Mouse (Mus musculus): ENCODE results near the gene Kdm5a.
A peak's percentile ranks its signal among the peaks of the same experiment; 100 is the strongest.

Gene Kdm5a

GRCm38 (mm10) chr6:120363688-120364522, at the start of gene Kdm5a, which contains the start of gene Ccdc77:
Gene Kdm5a, plus strand, starts transcription at chr6:120364124.
Gene Ccdc77, minus strand, starts transcription at chr6:120364374.
- peak; percentile 90 for DNase-seq (ENCODE audit: low spot score)

- DNase-seq (ENCODE audit: low spot score), result no peak
Observed at GRCm38 (mm10) chr6:120318303-120318940, 45.5 kb upstream of the Kdm5a start.

DNA sequence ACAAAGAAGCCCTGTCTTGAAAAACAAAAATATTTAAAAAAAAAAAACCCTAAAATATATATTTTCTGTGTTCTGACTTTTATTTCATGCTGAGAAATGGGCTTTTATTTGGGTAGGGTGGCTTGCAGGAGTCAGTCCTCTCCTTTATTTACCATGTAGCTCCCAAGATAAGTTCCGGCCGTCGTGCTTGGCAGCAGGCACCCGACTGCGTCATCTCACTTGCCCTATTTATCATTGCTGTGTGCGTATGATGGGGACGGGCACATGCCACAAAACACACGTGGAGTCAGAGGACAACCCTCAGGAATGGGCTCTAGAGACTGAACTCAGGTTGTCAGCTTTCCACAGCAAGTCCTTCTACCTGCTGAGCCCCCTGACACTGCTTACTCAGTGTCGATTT, 44.8 kb upstream of the Kdm5a start:
- DNase-seq (ENCODE audit: low spot score), result no peak

- no peak for DNase-seq (ENCODE audit: low spot score)
Observed at GRCm38 (mm10) chr6:120320369-120320768, 43.6 kb upstream of the Kdm5a start.

DNA sequence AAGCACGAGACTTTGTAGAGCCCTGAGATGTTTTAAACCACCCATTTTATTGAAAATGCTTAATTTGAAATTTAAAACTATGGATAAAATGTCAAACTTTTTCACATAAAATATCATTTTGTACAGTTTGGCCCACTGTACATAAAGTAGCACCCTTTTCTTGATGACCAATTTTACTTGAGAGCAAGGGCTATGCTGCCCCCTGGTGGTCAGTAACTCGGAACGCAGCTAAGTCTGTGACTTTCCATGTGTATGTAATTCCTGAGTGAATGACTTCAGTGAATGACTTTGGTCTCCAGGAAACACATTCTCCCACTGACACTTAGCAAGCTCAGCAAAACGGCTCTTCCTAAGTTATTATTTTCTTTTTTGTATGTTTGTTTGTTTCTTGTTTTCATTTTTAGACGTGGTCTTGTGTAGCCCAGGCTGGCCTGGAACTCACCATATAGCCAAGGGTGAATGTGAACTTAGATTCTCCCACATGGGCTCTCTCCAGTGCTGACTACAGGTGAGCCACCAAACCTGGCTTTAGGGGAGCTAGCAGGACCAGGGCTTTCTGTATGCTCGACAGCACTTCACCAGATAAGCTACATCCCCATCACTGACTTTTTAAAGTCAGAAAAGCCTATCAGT, 39.5 kb upstream of the Kdm5a start:
- peak; percentile 23 for DNase-seq (ENCODE audit: low spot score)

DNA sequence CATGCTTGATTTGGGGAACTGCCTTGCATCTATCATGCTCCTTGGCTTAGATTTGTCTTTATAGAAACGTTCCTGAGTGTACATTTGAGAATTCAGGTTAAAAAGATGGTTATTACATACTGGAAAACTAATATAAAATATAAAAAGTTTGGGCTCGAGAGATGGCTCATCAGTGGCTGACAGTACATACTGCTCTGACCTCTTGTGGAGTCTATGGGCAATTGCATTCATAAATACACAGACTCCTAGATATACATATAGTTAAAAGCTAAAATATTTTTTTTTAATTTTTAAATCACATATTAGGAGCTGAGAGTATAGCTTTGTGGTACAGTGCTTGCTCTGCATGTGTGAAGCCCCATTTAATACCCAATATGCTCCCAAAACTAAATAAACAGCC, 31.6 kb upstream of the Kdm5a start:
- no peak for DNase-seq (ENCODE audit: low spot score)

DNA sequence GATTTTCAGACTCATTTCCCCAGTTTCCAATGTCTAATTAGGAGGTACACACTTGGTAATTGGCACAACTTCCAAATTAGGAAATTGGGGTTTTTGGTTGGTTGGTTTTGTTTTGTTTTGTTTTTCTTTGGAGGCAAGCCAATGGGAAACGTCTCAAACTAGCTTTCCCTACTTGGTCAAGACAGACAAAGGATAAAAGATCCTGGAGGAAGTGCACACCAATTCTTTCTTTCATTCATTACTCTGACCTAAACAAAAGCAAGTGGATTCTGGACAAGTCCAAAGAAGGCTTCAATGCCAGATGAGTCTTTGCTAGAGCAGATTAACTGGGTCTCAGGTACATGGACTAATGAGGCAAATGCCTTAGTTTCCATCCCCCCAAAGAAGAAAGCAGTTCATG, 19.9 kb upstream of the Kdm5a start:
- DNase-seq (ENCODE audit: low spot score), result no peak

DNA sequence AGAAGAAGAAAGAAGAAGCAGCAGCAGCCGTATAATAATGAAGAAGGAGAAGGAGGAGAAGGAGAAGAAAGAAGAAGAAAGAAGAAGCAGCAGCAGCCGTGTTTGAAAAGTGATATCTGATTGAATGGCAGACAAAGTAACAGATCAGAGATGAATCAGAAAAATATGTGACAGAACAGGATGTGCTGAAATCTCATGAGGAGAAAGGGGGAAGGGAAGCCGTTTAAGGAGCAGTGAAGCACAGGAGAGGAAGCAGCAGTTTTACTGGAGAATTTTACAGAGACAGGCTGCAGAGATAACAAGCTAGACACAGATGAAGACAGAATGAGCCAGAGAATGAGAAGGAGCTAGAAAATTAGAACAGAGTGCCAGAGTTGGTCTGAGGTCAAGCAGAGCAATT, 14.9 kb upstream of the Kdm5a start:
- no peak for DNase-seq (ENCODE audit: low spot score)

- DNase-seq (ENCODE audit: low spot score), result no peak
Observed at GRCm38 (mm10) chr6:120356478-120356877, 7.4 kb upstream of the Kdm5a start.

DNA sequence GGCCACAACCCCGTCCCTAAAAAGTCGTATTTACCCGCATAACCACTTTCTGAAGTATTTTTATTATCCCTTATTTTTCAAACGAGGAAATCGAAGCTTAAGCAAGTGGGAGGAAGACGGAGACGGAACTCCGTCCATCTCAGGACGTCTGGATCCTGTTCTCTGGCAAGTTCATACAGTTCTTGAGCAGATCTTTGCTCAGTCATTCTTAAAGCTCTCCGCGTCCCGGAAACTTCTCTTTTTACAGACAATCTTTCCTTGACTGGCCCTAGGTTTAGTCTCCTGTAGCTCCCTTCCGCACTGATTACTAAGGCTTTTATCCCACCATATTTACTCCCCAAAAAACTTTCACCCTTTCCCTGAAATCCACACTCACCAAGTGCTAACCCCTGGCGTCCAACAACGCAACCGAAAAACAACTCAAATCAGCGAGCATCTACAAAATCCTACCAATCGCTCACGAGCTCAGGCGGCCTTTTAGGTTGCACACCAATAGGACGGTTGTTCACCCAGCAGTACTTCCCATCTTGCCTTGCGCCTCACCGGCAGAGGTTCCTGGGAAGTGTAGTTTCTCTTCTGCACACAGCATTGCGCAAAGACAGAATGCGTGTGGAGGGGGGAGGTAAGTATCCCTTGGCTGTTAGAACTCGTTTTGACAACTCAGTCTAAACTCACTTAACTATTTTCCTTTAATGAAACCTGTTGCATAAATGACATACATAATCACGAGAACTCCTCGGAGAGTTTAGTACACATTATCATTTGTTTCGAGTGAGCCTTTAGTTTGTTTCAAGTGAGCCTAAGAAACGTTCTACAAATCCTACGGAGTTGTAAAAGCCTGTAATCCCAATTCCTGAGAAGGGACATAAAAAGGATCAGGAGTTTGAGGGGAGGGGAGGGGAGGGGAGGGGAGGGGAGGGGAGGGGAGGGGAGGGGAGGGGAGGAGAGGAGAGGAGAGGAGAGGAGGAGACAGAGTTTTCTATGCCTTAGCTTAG, 6.7 kb upstream of the Kdm5a start:
- peak; percentile 83 for DNase-seq (ENCODE audit: low spot score)

GRCm38 (mm10) chr6:120362124-120362523, 1.8 kb upstream of the Kdm5a start:
- DNase-seq (ENCODE audit: low spot score), result no peak

- DNase-seq (ENCODE audit: low spot score), result no peak
Observed at GRCm38 (mm10) chr6:120362774-120363687, 893 bp upstream of the Kdm5a start.

GRCm38 (mm10) chr6:120364523-120364905, 590 bp downstream of the Kdm5a start:
- DNase-seq (ENCODE audit: low spot score), result no peak

DNA sequence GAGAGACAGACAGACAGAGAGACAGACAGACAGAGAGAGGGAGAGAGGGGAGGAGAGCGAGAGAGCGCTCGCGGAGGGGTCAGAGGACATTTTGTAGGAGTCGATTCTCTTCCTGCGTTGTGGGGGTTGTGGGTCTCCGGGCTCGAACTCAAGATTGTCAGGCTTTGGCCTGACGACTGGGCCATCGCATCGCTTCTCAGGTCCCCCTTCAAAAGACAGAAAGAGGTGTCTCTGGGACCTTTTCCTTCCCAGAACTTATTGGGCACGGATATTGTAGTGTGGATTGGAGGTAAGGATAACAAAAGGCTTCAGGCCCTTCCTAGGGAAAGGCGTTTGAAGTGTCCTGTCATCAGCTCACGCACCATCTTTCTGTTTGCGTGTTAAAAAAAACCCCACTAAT, 1.1 kb downstream of the Kdm5a start:
- DNase-seq (ENCODE audit: low spot score), result no peak

GRCm38 (mm10) chr6:120376736-120377135, 12.8 kb downstream of the Kdm5a start:
- DNase-seq (ENCODE audit: low spot score), result no peak

DNA sequence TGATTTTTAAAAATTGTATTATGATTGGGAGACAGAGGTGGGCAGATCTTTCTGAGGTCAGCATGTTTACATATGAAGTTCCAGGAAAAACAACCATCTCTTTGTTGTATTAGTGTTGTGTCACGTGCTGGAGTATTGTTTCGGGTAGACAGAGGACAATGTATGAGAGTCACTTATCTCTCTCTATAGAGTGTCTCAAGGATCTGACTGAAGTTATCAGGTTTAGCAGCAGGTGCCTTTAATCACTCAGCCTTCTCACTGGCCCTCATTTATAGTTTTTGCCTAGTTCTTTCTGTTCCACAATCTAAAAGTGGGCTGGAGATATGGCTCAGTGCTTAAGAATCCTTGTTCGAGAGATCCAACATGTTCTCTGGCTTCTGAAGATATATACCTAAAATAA, 26.1 kb downstream of the Kdm5a start:
- DNase-seq (ENCODE audit: low spot score), result no peak

- DNase-seq (ENCODE audit: low spot score), result no peak
Observed at GRCm38 (mm10) chr6:120392811-120393210, 28.9 kb downstream of the Kdm5a start.

GRCm38 (mm10) chr6:120395622-120396345, 31.9 kb downstream of the Kdm5a start:
- DNase-seq (ENCODE audit: low spot score), result no peak

- DNase-seq (ENCODE audit: low spot score), result no peak
Observed at GRCm38 (mm10) chr6:120403936-120404335, 40.0 kb downstream of the Kdm5a start.

- DNase-seq (ENCODE audit: low spot score), result no peak
Observed at GRCm38 (mm10) chr6:120438161-120438560, 74.2 kb downstream of the Kdm5a start.

Data from ovary, adult 18-20 months (tissue).